Mouse (Mus musculus) midbrain, embryonic 14.5 days (tissue): ENCODE measurements around the gene 5730522E02Rik. TPM values are rescaled to one million over a fixed set of nuclear protein-coding genes. Genes with fewer than 3 reads are reported as not detected.

ENCODE experiments used
- ATAC-seq: fragments of 200-750 bp; cut with Nextera tagmentation; 2 replicates; pipeline ENCODE4 v1.8.0; 2017; ENCODE audit warnings: moderate number of reproducible peaks, moderate library complexity; ENCODE audit not compliant: low FRiP score, low TSS enrichment
- DNase-seq: peaks from one replicate; pipeline ENCODE4 v3.0.0-alpha.2; 2015
- H3K27ac ChIP-seq: fragments of 300-500 bp; sonication (generic); replicated peaks from 2 replicates; pipeline ENCODE4 v1.5.1; 2014; ENCODE audit warnings: mild to moderate bottlenecking, low read depth, low read length, moderate library complexity
- H3K27me3 ChIP-seq: fragments of 300-500 bp; sonication (generic); 2 replicates; pipeline ENCODE4 v1.6.1; 2014; ENCODE audit warnings: low read length, control low read depth, mixed read lengths; ENCODE audit not compliant: control insufficient read depth, insufficient read depth
- H3K36me3 ChIP-seq: fragments of 300-500 bp; sonication (generic); 2 replicates; pipeline ENCODE4 v1.6.1; 2014; ENCODE audit warnings: low read length, control low read depth; ENCODE audit not compliant: control insufficient read depth, insufficient read depth
- H3K4me1 ChIP-seq: fragments of 300-500 bp; sonication (generic); 2 replicates; pipeline ENCODE4 v1.6.1; 2014; ENCODE audit warnings: mild to moderate bottlenecking, antibody characterized with exemption, low read length, control low read depth; ENCODE audit not compliant: control insufficient read depth, insufficient read depth
- H3K4me2 ChIP-seq: fragments of 300-500 bp; sonication (generic); 2 replicates; pipeline ENCODE4 v1.6.1; 2014; ENCODE audit warnings: mild to moderate bottlenecking, low read length, moderate library complexity
- H3K4me3 ChIP-seq: fragments of 300-500 bp; sonication (generic); replicated peaks from 2 replicates; pipeline ENCODE4 v1.5.1; 2014; ENCODE audit warnings: low read depth, low read length
- H3K9ac ChIP-seq: fragments of 300-500 bp; sonication (generic); replicated peaks from 2 replicates; pipeline ENCODE4 v1.6.1; 2014; ENCODE audit warnings: mild to moderate bottlenecking, low read length, moderate library complexity
- H3K9me3 ChIP-seq: fragments of 300-500 bp; sonication (generic); 2 replicates; pipeline ENCODE4 v1.6.1; 2016; ENCODE audit warnings: low read length, control low read depth, mixed read lengths; ENCODE audit not compliant: control insufficient read depth
- WGBS: fragments of 180-500 bp; shearing (Covaris S2); extraction: QIAGEN DNeasy Blood & Tissue Kit; methylation state at CpG from one replicate; pipeline ENCODE4 v1.1.7; 2014; 5-methylcytosine and 5-hydroxymethylcytosine counted together
- polyA plus RNA-seq: library from polyadenylated mRNA; unstranded; fragments of >200 nt; fragmentation: Nextera tagmentation; extraction: Ambion mirVana; gene quantifications from 2 replicates; pipeline ENCODE4 v1.2.1, GENCODE M21; 2014

5730522E02Rik gene
- polyA plus RNA-seq, 1 experiment from 2014 or later = 14.8 TPM

GRCm38 (mm10) chr11:26159033-26159432, 51.5 kb downstream of the 5730522E02Rik start:
- no peak for ATAC-seq

DNA sequence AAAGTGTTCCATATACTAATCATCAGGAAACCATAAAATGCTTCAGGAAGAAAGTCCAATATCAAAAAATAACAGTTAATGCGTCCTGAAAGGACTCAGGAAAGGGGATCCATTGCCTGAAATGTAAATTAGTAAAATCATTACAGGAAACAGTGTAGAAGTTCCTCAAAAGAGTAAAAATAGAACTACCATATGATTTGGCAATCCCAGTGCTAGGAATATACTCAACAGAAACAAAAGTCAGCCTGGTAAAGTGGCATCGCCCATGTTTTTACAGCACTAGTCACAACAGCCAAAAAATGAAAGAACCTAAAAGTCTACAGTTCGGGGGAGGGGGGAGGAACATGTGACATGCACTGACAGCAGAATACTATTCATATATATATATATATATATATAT, 70.5 kb downstream of the 5730522E02Rik start:
- Histone ChIP-seq H3K9ac (no peak overlapping the region), H3K36me3 (no peaks in the 10 kb centered on the region), H3K4me2 (no peak overlapping the region), H3K27me3 (no peaks in the 10 kb centered on the region), H3K4me1 (no peaks in the 10 kb centered on the region), H3K27ac (no peak overlapping the region), H3K4me3 (no peak overlapping the region), H3K9me3 (no peaks in the 10 kb centered on the region)
- WGBS = 88% methylated on average over 3 of the region's 3 CpGs
- DNase-seq = no peak
- ATAC-seq = no peak

More at GRCm38 (mm10) chr11:26159033-26159432, 51.5 kb downstream of the 5730522E02Rik start:
- Histone ChIP-seq H3K4me1 (no peaks in the 10 kb centered on the region), H3K9ac (no peak overlapping the region), H3K27me3 (no peaks in the 10 kb centered on the region), H3K4me2 (no peak overlapping the region), H3K9me3 (no peaks in the 10 kb centered on the region), H3K27ac (no peak overlapping the region), H3K36me3 (no peaks in the 10 kb centered on the region), H3K4me3 (no peak overlapping the region)
- no peak for DNase-seq
- 49% methylated on average over 3 of the region's 3 CpGs for WGBS

DNA sequence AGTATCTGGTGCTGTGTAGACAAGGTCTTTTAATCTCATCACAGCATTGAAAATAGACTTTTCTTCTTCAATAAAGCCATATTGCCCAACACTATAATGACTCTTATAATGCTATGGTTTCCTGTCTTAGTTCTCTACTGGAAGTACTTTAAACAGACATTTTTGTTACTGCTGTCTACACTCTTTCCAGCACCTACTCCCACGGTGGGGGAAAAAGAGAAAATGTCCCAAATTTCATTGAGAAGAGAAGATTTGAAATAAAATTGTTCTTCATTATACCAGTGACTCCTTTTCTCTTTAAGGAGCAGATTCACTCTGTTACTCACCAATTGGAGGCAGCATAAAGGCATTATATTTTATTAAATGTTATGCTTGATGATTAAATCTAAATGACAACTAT, 72.5 kb downstream of the 5730522E02Rik start:
- DNase-seq (no peak), ATAC-seq (no peak)
- no peak overlapping the region for H3K27ac ChIP-seq
- no peaks in the 10 kb centered on the region for H3K36me3 ChIP-seq
- WGBS = 90% methylated on average over 1 of the region's 1 CpGs
- H3K4me1 ChIP-seq = no peaks in the 10 kb centered on the region
- H3K27me3 ChIP-seq = no peaks in the 10 kb centered on the region
- no peak overlapping the region for H3K9ac ChIP-seq
- H3K4me2 ChIP-seq = no peak overlapping the region
- no peak overlapping the region for H3K4me3 ChIP-seq
- H3K9me3 ChIP-seq = no peaks in the 10 kb centered on the region

- Histone ChIP-seq H3K4me1 (no peaks in the 10 kb centered on the region), H3K9ac (no peak overlapping the region), H3K9me3 (no peaks in the 10 kb centered on the region), H3K4me2 (no peak overlapping the region), H3K27me3 (no peaks in the 10 kb centered on the region), H3K27ac (no peak overlapping the region), H3K4me3 (no peak overlapping the region), H3K36me3 (no peaks in the 10 kb centered on the region)
- DNase-seq (peak; percentile 23), ATAC-seq (no peak)
- 40% methylated on average over 11 of the region's 11 CpGs for WGBS
Measured at GRCm38 (mm10) chr11:26130911-26131310, 79.7 kb downstream of the 5730522E02Rik start.

- Histone ChIP-seq H3K4me3 (no peak overlapping the region), H3K36me3 (no peaks in the 10 kb centered on the region), H3K27ac (no peak overlapping the region), H3K4me1 (no peaks in the 10 kb centered on the region), H3K9ac (no peak overlapping the region), H3K27me3 (no peaks in the 10 kb centered on the region), H3K4me2 (no peak overlapping the region), H3K9me3 (no peaks in the 10 kb centered on the region)
- DNase-seq (no peak), ATAC-seq (no peak)
- WGBS = 36% methylated on average over 2 of the region's 2 CpGs
Measured at GRCm38 (mm10) chr11:26129054-26129453, 81.5 kb downstream of the 5730522E02Rik start.

GRCm38 (mm10) chr11:26128385-26128784, 82.2 kb downstream of the 5730522E02Rik start:
- H3K4me3 ChIP-seq = no peak overlapping the region
- no peak for ATAC-seq

GRCm38 (mm10) chr11:26125923-26126322, 84.6 kb downstream of the 5730522E02Rik start:
- Histone ChIP-seq H3K36me3 (no peaks in the 10 kb centered on the region), H3K27me3 (no peaks in the 10 kb centered on the region), H3K9ac (no peak overlapping the region), H3K27ac (no peak overlapping the region), H3K4me1 (no peaks in the 10 kb centered on the region), H3K4me2 (no peak overlapping the region), H3K4me3 (no peak overlapping the region), H3K9me3 (no peaks in the 10 kb centered on the region)
- DNase-seq = no peak
- ATAC-seq = no peak

More at GRCm38 (mm10) chr11:26128385-26128784, 82.2 kb downstream of the 5730522E02Rik start:
- H3K36me3 ChIP-seq = no peaks in the 10 kb centered on the region
- no peaks in the 10 kb centered on the region for H3K27me3 ChIP-seq
- H3K9me3 ChIP-seq = no peaks in the 10 kb centered on the region
- WGBS = 52% methylated on average over 2 of the region's 2 CpGs
- H3K4me2 ChIP-seq = no peak overlapping the region
- H3K4me1 ChIP-seq = no peaks in the 10 kb centered on the region
- no peak overlapping the region for H3K27ac ChIP-seq
- no peak for DNase-seq
- no peak overlapping the region for H3K9ac ChIP-seq

- no peaks in the 10 kb centered on the region for H3K36me3 ChIP-seq
- H3K4me1 ChIP-seq = no peaks in the 10 kb centered on the region
- H3K27me3 ChIP-seq = no peaks in the 10 kb centered on the region
- H3K4me3 ChIP-seq = no peak overlapping the region
- DNase-seq (peak; percentile 66), ATAC-seq (no peak)
- no peak overlapping the region for H3K27ac ChIP-seq
- H3K9ac ChIP-seq = no peak overlapping the region
- WGBS = 55% methylated on average over 8 of the region's 8 CpGs
- H3K4me2 ChIP-seq = no peak overlapping the region
- no peaks in the 10 kb centered on the region for H3K9me3 ChIP-seq
Measured at GRCm38 (mm10) chr11:26120781-26121557, 89.6 kb downstream of the 5730522E02Rik start.

DNA sequence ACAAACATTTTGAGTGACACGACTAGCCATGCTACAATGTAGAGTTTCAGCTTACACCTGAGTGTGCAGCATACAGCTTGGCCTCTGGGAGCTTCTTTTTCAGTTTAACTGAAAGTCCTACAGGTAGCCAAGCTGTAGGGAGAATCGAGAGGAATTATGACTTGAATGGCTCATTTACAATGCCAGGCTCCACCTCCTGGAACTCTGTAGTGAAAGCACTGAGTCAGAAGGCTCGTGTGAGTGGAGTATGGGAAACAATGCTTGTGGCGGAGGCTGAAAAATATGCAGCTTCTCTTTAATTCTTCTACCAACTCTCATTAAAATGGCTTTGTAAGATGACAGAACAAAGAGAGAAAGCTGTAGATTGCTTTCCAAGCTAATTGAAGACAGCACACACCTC, 92.9 kb downstream of the 5730522E02Rik start:
- 41% methylated on average over 4 of the region's 4 CpGs for WGBS
- no peaks in the 10 kb centered on the region for H3K27me3 ChIP-seq
- ATAC-seq (no peak), DNase-seq (no peak)
- H3K9ac ChIP-seq = no peak overlapping the region
- no peak overlapping the region for H3K4me2 ChIP-seq
- no peak overlapping the region for H3K27ac ChIP-seq
- no peaks in the 10 kb centered on the region for H3K4me1 ChIP-seq
- H3K4me3 ChIP-seq = no peak overlapping the region
- no peaks in the 10 kb centered on the region for H3K9me3 ChIP-seq
- no peaks in the 10 kb centered on the region for H3K36me3 ChIP-seq
